Mouse (Mus musculus) limb, embryonic 11.5 days (tissue): ENCODE data around the gene Rgs17. TPM values are rescaled to one million over a fixed set of nuclear protein-coding genes. Genes with fewer than 3 reads are reported as not detected.

Source experiments
- ATAC-seq: fragments of 200-750 bp; cut with Nextera tagmentation; 2 replicates; pipeline ENCODE4 v1.8.0; 2017; ENCODE audit warnings: low read depth; ENCODE audit not compliant: insufficient number of reproducible peaks, low FRiP score, low TSS enrichment
- DNase-seq: peaks from one replicate; pipeline ENCODE4 v3.0.0-alpha.2; 2015; ENCODE audit warnings: low spot score
- H3K27ac ChIP-seq: fragments of 300-500 bp; sonication (generic); replicated peaks from 2 replicates; pipeline ENCODE4 v1.5.1; 2014; ENCODE audit warnings: low read depth, mild to moderate bottlenecking, low read length
- H3K27me3 ChIP-seq: fragments of 300-500 bp; sonication (generic); 2 replicates; pipeline ENCODE4 v1.6.1; 2014; ENCODE audit warnings: mild to moderate bottlenecking, low read length, mixed read lengths; ENCODE audit not compliant: control insufficient read depth, insufficient read depth
- H3K36me3 ChIP-seq: fragments of 300-500 bp; sonication (generic); 2 replicates; pipeline ENCODE4 v1.6.1; 2014; ENCODE audit warnings: mild to moderate bottlenecking, low read length, moderate library complexity, mixed read lengths; ENCODE audit not compliant: control insufficient read depth, insufficient read depth
- H3K4me1 ChIP-seq: fragments of 300-500 bp; sonication (generic); 2 replicates; pipeline ENCODE4 v1.6.1; 2014; ENCODE audit warnings: low read length, mixed read lengths; ENCODE audit not compliant: control insufficient read depth, insufficient read depth
- H3K4me2 ChIP-seq: fragments of 300-500 bp; sonication (generic); 2 replicates; pipeline ENCODE4 v1.6.1; 2014; ENCODE audit warnings: low read depth, mild to moderate bottlenecking, moderate library complexity; ENCODE audit not compliant: severe bottlenecking
- H3K4me3 ChIP-seq: fragments of 300-500 bp; sonication (generic); 2 replicates; pipeline ENCODE4 v1.5.1; 2014; ENCODE audit warnings: low read depth, low read length
- H3K9ac ChIP-seq: fragments of 300-500 bp; sonication (generic); 2 replicates; pipeline ENCODE4 v1.6.1; 2014; ENCODE audit warnings: mild to moderate bottlenecking, low read length
- H3K9me3 ChIP-seq: fragments of 300-500 bp; sonication (generic); 2 replicates; pipeline ENCODE4 v1.6.1; 2016; ENCODE audit warnings: low read length; ENCODE audit not compliant: control insufficient read depth
- WGBS: fragments of 180-500 bp; shearing (Covaris S2); extraction: QIAGEN DNeasy Blood & Tissue Kit; methylation state at CpG from one replicate; pipeline ENCODE4 v1.1.7; 2014; 5-methylcytosine and 5-hydroxymethylcytosine counted together
- polyA plus RNA-seq: library from polyadenylated mRNA; unstranded; fragments of >200 nt; fragmentation: Nextera tagmentation; extraction: Ambion mirVana; gene quantifications from 2 replicates; pipeline ENCODE4 v1.2.1, GENCODE M21; 2014

Gene Rgs17
- polyA plus RNA-seq, 1 experiment from 2014 or later = 0.33 TPM

- H3K4me3 ChIP-seq = no peak overlapping the region
- WGBS = 70% methylated on average over 10 of the region's 10 CpGs
- H3K9me3 ChIP-seq = no peaks in the 10 kb centered on the region
- no peaks in the 10 kb centered on the region for H3K27me3 ChIP-seq
- no peak overlapping the region for H3K27ac ChIP-seq
- H3K4me1 ChIP-seq = no peaks in the 10 kb centered on the region
- DNase-seq (no peak), ATAC-seq (no peak)
- no peaks in the 10 kb centered on the region for H3K36me3 ChIP-seq
- H3K4me2 ChIP-seq = no peak overlapping the region
- H3K9ac ChIP-seq = no peak overlapping the region
These were observed 64.1 kb downstream of the Rgs17 start for GRCm38 (mm10) chr10:5857996-5858549.

GRCm38 (mm10) chr10:5853290-5853868, 68.8 kb downstream of the Rgs17 start:
- WGBS = 93% methylated on average over 8 of the region's 8 CpGs
- no peaks in the 10 kb centered on the region for H3K9me3 ChIP-seq
- H3K4me3 ChIP-seq = no peak overlapping the region
- no peaks in the 10 kb centered on the region for H3K27me3 ChIP-seq
- H3K36me3 ChIP-seq = no peaks in the 10 kb centered on the region
- H3K27ac ChIP-seq = no peak overlapping the region
- no peak overlapping the region for H3K9ac ChIP-seq
- H3K4me2 ChIP-seq = no peak overlapping the region
- DNase-seq (no peak), ATAC-seq (no peak)
- H3K4me1 ChIP-seq = no peaks in the 10 kb centered on the region

- ATAC-seq = no peak
- 39% methylated on average over 2 of the region's 2 CpGs for WGBS
- Histone ChIP-seq H3K4me1 (no peaks in the 10 kb centered on the region), H3K4me2 (no peak overlapping the region), H3K27ac (no peak overlapping the region), H3K9ac (no peak overlapping the region), H3K27me3 (no peaks in the 10 kb centered on the region), H3K9me3 (no peaks in the 10 kb centered on the region), H3K36me3 (no peaks in the 10 kb centered on the region), H3K4me3 (no peak overlapping the region)
- DNase-seq = no peak
These were observed 75.3 kb downstream of the Rgs17 start for GRCm38 (mm10) chr10:5846939-5847338.

GRCm38 (mm10) chr10:5841369-5841768, 80.8 kb downstream of the Rgs17 start:
- H3K36me3 ChIP-seq = no peaks in the 10 kb centered on the region
- no peak for ATAC-seq
- 82% methylated on average over 4 of the region's 4 CpGs for WGBS
- no peaks in the 10 kb centered on the region for H3K4me1 ChIP-seq
- no peak overlapping the region for H3K27ac ChIP-seq
- H3K9ac ChIP-seq = no peak overlapping the region
- peak; percentile 74 for DNase-seq
- no peak overlapping the region for H3K4me3 ChIP-seq
- H3K4me2 ChIP-seq = no peak overlapping the region
- H3K9me3 ChIP-seq = no peaks in the 10 kb centered on the region
- no peaks in the 10 kb centered on the region for H3K27me3 ChIP-seq

- Histone ChIP-seq H3K9ac (no peak overlapping the region), H3K27ac (no peak overlapping the region), H3K4me3 (no peak overlapping the region), H3K9me3 (no peaks in the 10 kb centered on the region), H3K27me3 (no peaks in the 10 kb centered on the region), H3K4me1 (peaks cover 2% of the 10 kb centered on the region; the same call in 1 of the 2 replicates), H3K36me3 (no peaks in the 10 kb centered on the region), H3K4me2 (no peak overlapping the region)
- no peak for ATAC-seq
- no peak for DNase-seq
- WGBS = 72% methylated on average over 6 of the region's 6 CpGs
These were observed 95.7 kb downstream of the Rgs17 start for GRCm38 (mm10) chr10:5826336-5827025.

- Histone ChIP-seq H3K4me1 (peaks cover 2% of the 10 kb centered on the region; the same call in 1 of the 2 replicates), H3K9me3 (no peaks in the 10 kb centered on the region), H3K4me2 (peak overlapping the region; percentile 80), H3K36me3 (no peaks in the 10 kb centered on the region; the same call in 1 of the 2 replicates), H3K9ac (no peak overlapping the region), H3K27ac (no peak overlapping the region), H3K27me3 (no peaks in the 10 kb centered on the region), H3K4me3 (peak overlapping the region; percentile 84)
- WGBS = 1% methylated on average over 3 of the region's 3 CpGs
- no peak for ATAC-seq
- peak; percentile 37 for DNase-seq
These were observed 97.4 kb downstream of the Rgs17 start for GRCm38 (mm10) chr10:5824779-5825178.

GRCm38 (mm10) chr10:5823740-5824491, 98.3 kb downstream of the Rgs17 start, which contains the start of gene Mtrf1l:
Gene Mtrf1l (minus strand): TSS chr10:5823910.
- Histone ChIP-seq H3K27ac (peak within 1 kb of the TSS; percentile 84), H3K4me1 (peaks cover 2% of the 10 kb centered on the region; the same call in 1 of the 2 replicates), H3K36me3 (no peaks in the 10 kb centered on the region; the same call in 1 of the 2 replicates), H3K4me2 (peak within 1 kb of the TSS; percentile 80), H3K9me3 (no peaks in the 10 kb centered on the region), H3K4me3 (peak within 1 kb of the TSS; percentile 84), H3K9ac (peak within 1 kb of the TSS; percentile 90), H3K27me3 (no peaks in the 10 kb centered on the region)
- DNase-seq (peak; percentile 98), ATAC-seq (peak; percentile 96)
- under 1% methylated on average over 47 of the region's 47 CpGs for WGBS

- H3K9ac ChIP-seq = peak overlapping the region; percentile 90
- no peaks in the 10 kb centered on the region for H3K27me3 ChIP-seq
- ATAC-seq = peak; percentile 28; the same call in 1 of the 2 replicates
- DNase-seq = no peak
- H3K9me3 ChIP-seq = no peaks in the 10 kb centered on the region
- H3K27ac ChIP-seq = peak overlapping the region; percentile 84
- under 1% methylated on average over 31 of the region's 37 CpGs for WGBS
- H3K4me2 ChIP-seq = peak overlapping the region; percentile 49
- H3K4me1 ChIP-seq = peaks cover 2% of the 10 kb centered on the region; the same call in 1 of the 2 replicates
- peak overlapping the region; percentile 84 for H3K4me3 ChIP-seq
- H3K36me3 ChIP-seq = no peaks in the 10 kb centered on the region; the same call in 1 of the 2 replicates
These were observed 98.9 kb downstream of the Rgs17 start for GRCm38 (mm10) chr10:5823291-5823739.
